Mouse (Mus musculus): ENCODE results near the gene Inpp4b.

DNA sequence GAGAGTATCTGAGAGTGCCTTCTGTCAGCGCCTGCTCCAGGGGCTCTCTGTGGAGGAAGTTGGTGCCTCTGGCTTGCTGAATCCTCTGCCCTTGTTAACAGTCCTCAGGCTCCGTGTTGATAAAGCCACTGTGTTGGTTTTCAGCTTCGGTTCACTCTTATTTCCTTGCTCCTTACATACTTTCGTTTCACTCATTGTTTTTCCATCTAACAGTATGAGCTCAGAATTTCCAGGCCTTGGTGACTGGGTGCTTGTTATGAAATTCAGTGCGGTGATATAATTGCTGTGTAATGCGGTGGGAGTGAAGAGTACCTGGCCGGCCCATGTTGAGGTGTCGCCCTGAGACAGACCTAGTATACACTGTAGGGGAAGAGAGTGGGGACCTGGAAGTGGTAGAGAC, 512.2 kb downstream of the Inpp4b start:
- no peak for TF ChIP-seq CTCF (IDR thresholded peaks at IDR 0.05)
- no peak for TF ChIP-seq EP300 (IDR thresholded peaks at IDR 0.05; ENCODE audit: insufficient read depth, low read depth, low read length)
